ENCODE assay signal across 11 mouse cellular contexts in genomic region chr2:24607905-24608764, GRCm38 (mm10).
DNase-seq lines count a peak whose midpoint lies in the region; ATAC-seq and TF ChIP-seq lines count a peak whose summit lies in the region.
"Had no signal": no experiment of that assay in that cellular context is flagged by ENCODE, and none has a peak within 500 bp of the region (broad histone marks: within the 10 kb centered on the region; RNA-seq: fewer than 3 reads in every experiment).

No protein-coding gene starts in this region.

- ATAC-seq in liver, postnatal 0 days: no peak
- no peak for ATAC-seq in liver, embryonic 11.5 days (replicated peaks; ENCODE audit: low FRiP score)
- ATAC-seq in embryonic facial prominence, embryonic 12.5 days (ENCODE audit: insufficient number of reproducible peaks, insufficient read depth, low FRiP score, low TSS enrichment): peak; percentile 54; the same call in 1 of the 2 replicates
- 0 out of 2 replicates have a peak, but pooled peaks have one; percentile 24 for ATAC-seq in hindbrain, embryonic 12.5 days (ENCODE audit: low FRiP score)
- 0 out of 2 replicates have a peak, but pooled peaks have one; percentile 27 for ATAC-seq in midbrain, embryonic 14.5 days (ENCODE audit: low FRiP score, low TSS enrichment)

- H3K4me1 ChIP-seq in liver, postnatal 0 days (ENCODE audit: insufficient read depth): no peaks in the 10 kb centered on the region
- no peaks in the 10 kb centered on the region for H3K4me1 ChIP-seq in liver, embryonic 11.5 days (replicated peaks; ENCODE audit: control insufficient read depth, insufficient read depth, low read length)
- no peaks in the 10 kb centered on the region for H3K4me1 ChIP-seq in embryonic facial prominence, embryonic 12.5 days
- H3K4me1 ChIP-seq in hindbrain, embryonic 12.5 days: no peaks in the 10 kb centered on the region; the same call in 1 of the 2 replicates
- no peaks in the 10 kb centered on the region for H3K4me1 ChIP-seq in midbrain, embryonic 14.5 days (ENCODE audit: control insufficient read depth, insufficient read depth, low read length)
- H3K4me1 ChIP-seq: heart, embryonic 15.5 days had no signal

- no peak overlapping the region for H3K9ac ChIP-seq in liver, postnatal 0 days (replicated peaks)
- H3K9ac ChIP-seq in liver, embryonic 11.5 days (ENCODE audit: low read depth, low read length): no peak overlapping the region
- H3K9ac ChIP-seq in embryonic facial prominence, embryonic 12.5 days: no peak overlapping the region
- H3K9ac ChIP-seq in hindbrain, embryonic 12.5 days: no peak overlapping the region
- H3K9ac ChIP-seq in midbrain, embryonic 14.5 days (replicated peaks; ENCODE audit: low read length): no peak overlapping the region
- H3K9ac ChIP-seq: heart, embryonic 15.5 days had no signal

- H3K36me3 ChIP-seq in liver, postnatal 0 days (replicated peaks; ENCODE audit: insufficient read depth, low read length): no peaks in the 10 kb centered on the region
- no peaks in the 10 kb centered on the region for H3K36me3 ChIP-seq in liver, embryonic 11.5 days (ENCODE audit: control insufficient read depth, insufficient read depth, low read length)
- no peaks in the 10 kb centered on the region for H3K36me3 ChIP-seq in embryonic facial prominence, embryonic 12.5 days
- H3K36me3 ChIP-seq in hindbrain, embryonic 12.5 days: peaks cover 48% of the 10 kb centered on the region
- H3K36me3 ChIP-seq in midbrain, embryonic 14.5 days (ENCODE audit: control insufficient read depth, insufficient read depth, low read length): peaks cover 68% of the 10 kb centered on the region
- H3K36me3 ChIP-seq: heart, embryonic 15.5 days had no signal

- DNase-seq in liver, postnatal 0 days: no peak
- no peak for DNase-seq in liver, embryonic 11.5 days (ENCODE audit: low spot score)
- peak; percentile 16 for DNase-seq in midbrain, embryonic 14.5 days
- no peak for DNase-seq in heart, adult 18-20 months
- DNase-seq in heart, postnatal 14 days: no peak
- DNase-seq: right cerebral cortex, postnatal 25 days; thymus, postnatal 4 days had no signal

- no peaks in the 10 kb centered on the region for H3K9me3 ChIP-seq in liver, postnatal 0 days (ENCODE audit: low read length)
- no peaks in the 10 kb centered on the region for H3K9me3 ChIP-seq in liver, embryonic 11.5 days (ENCODE audit: control insufficient read depth, low read length)
- H3K9me3 ChIP-seq in embryonic facial prominence, embryonic 12.5 days: no peaks in the 10 kb centered on the region
- H3K9me3 ChIP-seq in hindbrain, embryonic 12.5 days (replicated peaks): no peaks in the 10 kb centered on the region
- H3K9me3 ChIP-seq in midbrain, embryonic 14.5 days (ENCODE audit: control insufficient read depth, low read length): no peaks in the 10 kb centered on the region
- H3K9me3 ChIP-seq: heart, embryonic 15.5 days had no signal

- H3K4me2 ChIP-seq in liver, postnatal 0 days (ENCODE audit: low read depth, low read length): 0 out of 2 replicates have a peak overlapping the region, but pooled peaks have one; percentile 6
- no peak overlapping the region for H3K4me2 ChIP-seq in liver, embryonic 11.5 days
- H3K4me2 ChIP-seq in embryonic facial prominence, embryonic 12.5 days (replicated peaks): peak overlapping the region; percentile 32
- no peak overlapping the region for H3K4me2 ChIP-seq in hindbrain, embryonic 12.5 days (replicated peaks)
- H3K4me2 ChIP-seq in midbrain, embryonic 14.5 days (ENCODE audit: low read length): no peak overlapping the region
- H3K4me2 ChIP-seq: heart, embryonic 15.5 days had no signal

- no peak for TF ChIP-seq EP300 in liver, postnatal 0 days (IDR thresholded peaks at IDR 0.05; ENCODE audit: low read depth)

- no peak overlapping the region for H3K27ac ChIP-seq in liver, postnatal 0 days (ENCODE audit: low read depth)
- H3K27ac ChIP-seq in liver, embryonic 11.5 days (ENCODE audit: low read depth, low read length): no peak overlapping the region
- H3K27ac ChIP-seq in embryonic facial prominence, embryonic 12.5 days: peak overlapping the region; percentile 55; the same call in 1 of the 2 replicates
- no peak overlapping the region for H3K27ac ChIP-seq in hindbrain, embryonic 12.5 days
- no peak overlapping the region for H3K27ac ChIP-seq in midbrain, embryonic 14.5 days (replicated peaks; ENCODE audit: low read depth, low read length)
- H3K27ac ChIP-seq: heart, embryonic 15.5 days had no signal

- H3K4me3 ChIP-seq in liver, postnatal 0 days (ENCODE audit: low read depth, low read length): no peak overlapping the region
- no peak overlapping the region for H3K4me3 ChIP-seq in liver, embryonic 11.5 days (ENCODE audit: low read depth, low read length)
- H3K4me3 ChIP-seq in embryonic facial prominence, embryonic 12.5 days: 0 out of 2 replicates have a peak overlapping the region, but pooled peaks have one; percentile 15
- no peak overlapping the region for H3K4me3 ChIP-seq in hindbrain, embryonic 12.5 days
- H3K4me3 ChIP-seq in midbrain, embryonic 14.5 days (replicated peaks; ENCODE audit: low read depth, low read length): no peak overlapping the region
- H3K4me3 ChIP-seq: heart, embryonic 15.5 days; megakaryocyte, embryonic 14.5 days had no signal

- H3K27me3 ChIP-seq in liver, postnatal 0 days (ENCODE audit: insufficient read depth, low read length): no peaks in the 10 kb centered on the region
- peaks cover 12% of the 10 kb centered on the region for H3K27me3 ChIP-seq in liver, embryonic 11.5 days (replicated peaks; ENCODE audit: control insufficient read depth, insufficient read depth, low read length)
- H3K27me3 ChIP-seq in embryonic facial prominence, embryonic 12.5 days: peaks cover 13% of the 10 kb centered on the region; the same call in 1 of the 2 replicates
- H3K27me3 ChIP-seq in hindbrain, embryonic 12.5 days: peaks cover 4% of the 10 kb centered on the region; the same call in 1 of the 2 replicates
- no peaks in the 10 kb centered on the region for H3K27me3 ChIP-seq in midbrain, embryonic 14.5 days (ENCODE audit: control insufficient read depth, insufficient read depth, low read length)

- intact Hi-C loops in heart, postnatal 14 days (cut with DNase I): no loop called here

- TF ChIP-seq CTCF in liver, postnatal 0 days (IDR thresholded peaks at IDR 0.05; ENCODE audit: low read depth): no peak

- 46% methylated on average over 13 of the region's 13 CpGs for WGBS in liver, postnatal 0 days (ENCODE audit: insufficient replicate concordance)
- 18% methylated on average over 13 of the region's 13 CpGs for WGBS in liver, embryonic 11.5 days
- WGBS in embryonic facial prominence, embryonic 12.5 days: 19% methylated on average over 13 of the region's 13 CpGs
- 25% methylated on average over 13 of the region's 13 CpGs for WGBS in hindbrain, embryonic 12.5 days
- 20% methylated on average over 13 of the region's 13 CpGs for WGBS in midbrain, embryonic 14.5 days

Comparison
In these comparisons a context has a peak if more than half of its experiments do, and no peak if none do; other contexts are left out.
1. H3K4me2 ChIP-seq: peak in liver, postnatal 0 days (single experiment) and embryonic facial prominence, embryonic 12.5 days (single experiment); none in liver, embryonic 11.5 days (single experiment), hindbrain, embryonic 12.5 days (single experiment) and midbrain, embryonic 14.5 days (single experiment).
2. ATAC-seq: peak in embryonic facial prominence, embryonic 12.5 days (single experiment), hindbrain, embryonic 12.5 days (single experiment) and midbrain, embryonic 14.5 days (single experiment); none in liver, postnatal 0 days (single experiment) and liver, embryonic 11.5 days (single experiment).